8 mouse cellular contexts compared by ENCODE assay signal in genomic region chr7:99483271-99483923, GRCm38 (mm10). TPM values are rescaled to one million over a fixed set of nuclear protein-coding genes. Genes with fewer than 3 reads are reported as not detected.
DNase-seq lines count a peak whose midpoint lies in the region; ATAC-seq and TF ChIP-seq lines count a peak whose summit lies in the region.

Gene Rps3, minus strand, starts transcription at chr7:99483738.

- H3K9me3 ChIP-seq in embryonic facial prominence, embryonic 13.5 days, result no peaks in the 10 kb centered on the region
- no peaks in the 10 kb centered on the region for H3K9me3 ChIP-seq in limb, embryonic 12.5 days
- H3K9me3 ChIP-seq in midbrain, embryonic 15.5 days, result no peaks in the 10 kb centered on the region

- TF ChIP-seq POLR2A in kidney, adult 2 months (IDR thresholded peaks at IDR 0.05; ENCODE audit: low read depth, low read length), result peak; percentile 74
- TF ChIP-seq POLR2A in spleen, adult 2 months (IDR thresholded peaks at IDR 0.05; ENCODE audit: low read depth, low read length), result peak; percentile 69

- no peak for TF ChIP-seq CTCF in kidney, adult 2 months (conservative IDR thresholded peaks at IDR 0.05; ENCODE audit: insufficient read depth, insufficient read length, low read depth, low read length)
- no peak for TF ChIP-seq CTCF in spleen, adult 2 months (IDR thresholded peaks at IDR 0.05; ENCODE audit: extremely low read depth, insufficient read depth, insufficient read length, insufficient replicate concordance)

- peak; percentile 91 for DNase-seq in 3134 (ENCODE audit: extremely low read depth, insufficient read length, low spot score)
- DNase-seq in adrenal gland, postnatal 36 days, result peak; percentile 93 to 94
- peak; percentile 95 to 97 for DNase-seq in heart, adult 18-20 months
- DNase-seq in kidney, adult 2 months, result peak; percentile 98
- peak; percentile 89 to 97 for DNase-seq in spleen, adult 2 months (ENCODE audit: low read depth in 1 of 2, low spot score in 2 of 2)

- WGBS in embryonic facial prominence, embryonic 13.5 days, result under 1% methylated on average over 45 of the region's 45 CpGs
- under 1% methylated on average over 45 of the region's 45 CpGs for WGBS in kidney, adult 2 months
- WGBS in limb, embryonic 12.5 days, result under 1% methylated on average over 45 of the region's 45 CpGs
- WGBS in midbrain, embryonic 15.5 days, result under 1% methylated on average over 45 of the region's 45 CpGs
- WGBS in spleen, adult 2 months, result under 1% methylated on average over 45 of the region's 45 CpGs

- peak within 1 kb of the TSS; percentile 93 for H3K4me2 ChIP-seq in embryonic facial prominence, embryonic 13.5 days
- peak within 1 kb of the TSS; percentile 93 for H3K4me2 ChIP-seq in limb, embryonic 12.5 days
- peak within 1 kb of the TSS; percentile 80 for H3K4me2 ChIP-seq in midbrain, embryonic 15.5 days

- H3K4me1 ChIP-seq in embryonic facial prominence, embryonic 13.5 days, result peaks cover 32% of the 10 kb centered on the region
- peaks cover 9% of the 10 kb centered on the region; the same call in 1 of the 2 replicates for H3K4me1 ChIP-seq in kidney, adult 2 months (ENCODE audit: control insufficient read depth, insufficient read depth, low read length)
- peaks cover 38% of the 10 kb centered on the region for H3K4me1 ChIP-seq in limb, embryonic 12.5 days (replicated peaks)
- peaks cover 41% of the 10 kb centered on the region for H3K4me1 ChIP-seq in midbrain, embryonic 15.5 days
- no peaks in the 10 kb centered on the region; the same call in 1 of the 2 replicates for H3K4me1 ChIP-seq in spleen, adult 2 months (ENCODE audit: control insufficient read depth, insufficient read depth, insufficient read length)

- peaks cover 8% of the 10 kb centered on the region; the same call in 1 of the 2 replicates for H3K27me3 ChIP-seq in embryonic facial prominence, embryonic 13.5 days
- no peaks in the 10 kb centered on the region for H3K27me3 ChIP-seq in kidney, adult 2 months (replicated peaks; ENCODE audit: control insufficient read depth, insufficient read depth, low read length)
- H3K27me3 ChIP-seq in limb, embryonic 12.5 days, result no peaks in the 10 kb centered on the region
- H3K27me3 ChIP-seq in midbrain, embryonic 15.5 days (replicated peaks), result peaks cover 8% of the 10 kb centered on the region; the same call in 1 of the 2 replicates
- H3K27me3 ChIP-seq in spleen, adult 2 months (ENCODE audit: control insufficient read depth, insufficient read depth, low read length), result no peaks in the 10 kb centered on the region

- peak within 1 kb of the TSS; percentile 93 for H3K4me3 ChIP-seq in embryonic facial prominence, embryonic 13.5 days
- peak within 1 kb of the TSS; percentile 67 for H3K4me3 ChIP-seq in kidney, adult 2 months (ENCODE audit: insufficient read depth, low read depth, low read length)
- peak within 1 kb of the TSS; percentile 88 for H3K4me3 ChIP-seq in limb, embryonic 12.5 days (replicated peaks)
- peak within 1 kb of the TSS; percentile 73 for H3K4me3 ChIP-seq in midbrain, embryonic 15.5 days
- H3K4me3 ChIP-seq in spleen, adult 2 months (ENCODE audit: extremely low read depth, insufficient read depth, insufficient read length), result peak within 1 kb of the TSS; percentile 71

- H3K9ac ChIP-seq in embryonic facial prominence, embryonic 13.5 days, result peak within 1 kb of the TSS; percentile 99
- peak within 1 kb of the TSS; percentile 96 for H3K9ac ChIP-seq in limb, embryonic 12.5 days (replicated peaks)
- H3K9ac ChIP-seq in midbrain, embryonic 15.5 days, result peak within 1 kb of the TSS; percentile 80

- peak; percentile 90 for ATAC-seq in embryonic facial prominence, embryonic 13.5 days (ENCODE audit: insufficient number of reproducible peaks, insufficient read depth, low FRiP score, low TSS enrichment, low read depth)
- peak; percentile 96 for ATAC-seq in limb, embryonic 12.5 days (ENCODE audit: insufficient number of reproducible peaks, insufficient read depth, low FRiP score, low TSS enrichment, low read depth)
- ATAC-seq in midbrain, embryonic 15.5 days (replicated peaks), result peak; percentile 95

- H3K36me3 ChIP-seq in embryonic facial prominence, embryonic 13.5 days, result peaks cover 42% of the 10 kb centered on the region
- H3K36me3 ChIP-seq in kidney, adult 2 months (ENCODE audit: control insufficient read depth, insufficient read depth, low read length), result peaks cover 7% of the 10 kb centered on the region; the same call in 1 of the 2 replicates
- peaks cover 41% of the 10 kb centered on the region for H3K36me3 ChIP-seq in limb, embryonic 12.5 days
- peaks cover 31% of the 10 kb centered on the region for H3K36me3 ChIP-seq in midbrain, embryonic 15.5 days (replicated peaks)
- peaks cover 31% of the 10 kb centered on the region for H3K36me3 ChIP-seq in spleen, adult 2 months (ENCODE audit: control insufficient read depth, insufficient read depth, low read length)

- peak within 1 kb of the TSS; percentile 89 for H3K27ac ChIP-seq in embryonic facial prominence, embryonic 13.5 days
- peak within 1 kb of the TSS; percentile 67 for H3K27ac ChIP-seq in kidney, adult 2 months (ENCODE audit: insufficient read depth, low read depth, low read length)
- peak within 1 kb of the TSS; percentile 90 for H3K27ac ChIP-seq in limb, embryonic 12.5 days
- peak within 1 kb of the TSS; percentile 87 for H3K27ac ChIP-seq in midbrain, embryonic 15.5 days
- H3K27ac ChIP-seq in spleen, adult 2 months (ENCODE audit: insufficient read depth, low read length), result peak within 1 kb of the TSS; percentile 72

RNA-seq across cellular contexts. Expression of gene Rps3, which starts in this region (rescaled TPM):
- total RNA-seq in adrenal gland, postnatal 36 days (2021), result 100 to 1,000 TPM; 549 to 598 TPM
- polyA plus RNA-seq in embryonic facial prominence, embryonic 13.5 days (2015; fragmentation: Nextera tagmentation; extraction: Ambion mirVana), result 814 and 862 TPM in 2 replicates
- total RNA-seq in heart, adult 18-20 months (2021), result 100 to 1,000 TPM; 359 to 372 TPM
- polyA plus RNA-seq in kidney, adult 2 months (2012; rRNA removed), result 240 and 386 TPM in 2 replicates
- polyA plus RNA-seq in limb, embryonic 12.5 days (2016; fragmentation: Nextera tagmentation; extraction: Ambion mirVana), result 746 and 757 TPM in 2 replicates
- 382 and 405 TPM in 2 replicates for polyA plus RNA-seq in midbrain, embryonic 15.5 days (2015; fragmentation: Nextera tagmentation; extraction: Ambion mirVana)
- 324 and 363 TPM in 2 replicates for polyA plus RNA-seq in spleen, adult 2 months (2012; rRNA removed)

Comparison
In these comparisons a context has a peak if more than half of its experiments do, and no peak if none do; other contexts are left out.
1. Peak in every context shown above with its lines: DNase-seq, ATAC-seq, H3K4me3 ChIP-seq and H3K27ac ChIP-seq.